Mouse (Mus musculus): ENCODE results near the gene Gm10295.

GRCm38 (mm10) chr7:71379826-71380825, 28.8 kb upstream of the Gm10295 start:
- TF ChIP-seq CTCF (IDR thresholded peaks at IDR 0.05; ENCODE audit: borderline replicate concordance, control insufficient read depth, extremely low read depth, insufficient read depth, low read length, poor library complexity) (no peak), POLR2A (IDR thresholded peaks at IDR 0.05; ENCODE audit: control insufficient read depth, extremely low read depth, insufficient read depth, low read length, poor library complexity) (no peak)
